Mouse (Mus musculus) cortical plate, adult 2 months (tissue): Measurements from ENCODE around the gene Prdm16.

ENCODE experiments used
- CTCF ChIP-seq: fragments of 200-500 bp; IDR thresholded peaks from 2 replicates; pipeline ENCODE4 v1.5.1; 2011; ENCODE audit warnings: mild to moderate bottlenecking, control low read depth, low read length; ENCODE audit not compliant: insufficient read depth; ENCODE audit errors: extremely low read depth
- POLR2A ChIP-seq: fragments of 200-500 bp; IDR thresholded peaks from 2 replicates; pipeline ENCODE4 v1.6.1; 2011; ENCODE audit warnings: mild to moderate bottlenecking, low read length, control low read depth; ENCODE audit not compliant: insufficient read depth; ENCODE audit errors: extremely low read depth

GRCm38 (mm10) chr4:154419766-154420165 lies 216.9 kb downstream of the Prdm16 start:
- TF ChIP-seq CTCF: no peak
- no peak for TF ChIP-seq POLR2A
